Mouse (Mus musculus) liver, embryonic 14 days (tissue): ENCODE measurements around the gene Gimap4. TPM values are rescaled to one million over a fixed set of nuclear protein-coding genes. Genes with fewer than 3 reads are reported as not detected.

Source experiments
- polyA plus RNA-seq: library from polyadenylated mRNA; depleted of rRNA; stranded (reverse); fragments of >200 nt; gene quantifications from 2 replicates; pipeline ENCODE4 v1.2.3, GENCODE M21; 2012; rRNA removed

The Gimap4 gene
- 5.8 and 6.2 TPM in 2 replicates for polyA plus RNA-seq

GRCm38 (mm10) chr6:48684319-48684718 lies at the start of gene Gimap4:
Gene Gimap4, plus strand, starts transcription at chr6:48684549.

GRCm38 (mm10) chr6:48646995-48647394 lies 37.4 kb upstream of the Gimap4 start, which contains the start of gene Gimap8:
Gene Gimap8, plus strand, starts transcription at chr6:48647234.

GRCm38 (mm10) chr6:48675931-48676859 lies 8.2 kb upstream of the Gimap4 start, which contains the start of gene Gimap9:
Gene Gimap9, plus strand, starts transcription at chr6:48676129.

DNA sequence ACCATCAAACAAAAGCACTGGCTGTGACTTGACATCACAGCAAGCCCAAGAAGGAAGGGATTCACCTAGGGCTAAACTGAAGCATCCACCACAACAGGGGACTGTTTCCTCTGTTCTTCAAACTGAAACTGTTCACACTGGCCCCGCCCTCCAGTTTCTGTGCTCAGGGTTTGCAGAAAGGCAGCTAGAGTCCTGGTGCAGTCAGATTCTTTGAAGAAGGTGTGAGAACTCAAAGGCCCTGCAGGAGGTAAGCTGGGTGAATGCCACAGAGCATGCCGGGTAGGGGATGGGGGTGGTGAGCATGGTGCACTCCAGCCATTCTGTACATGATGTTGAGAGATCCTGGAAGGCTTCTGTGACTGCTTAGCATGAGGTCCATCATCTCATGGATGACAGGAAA lies 34.1 kb downstream of the Gimap4 start, which contains the start of the genes Gm28053 and Gimap7:
Gene Gm28053 (plus strand): TSS at position 153 of the 400 bp plus-strand sequence.
Gene Gimap7 (plus strand): TSS at position 167 of the 400 bp plus-strand sequence.

GRCm38 (mm10) chr6:48738961-48739779 lies 54.8 kb downstream of the Gimap4 start, which contains the start of gene Gimap1:
Gene Gimap1, plus strand, starts transcription at chr6:48739054.

Other genes with a start within 250 kb of the Gimap4 start
- 1.9 and 2.2 TPM in 2 replicates for gene Zfp467, start 238.7 kb upstream of the Gimap4 start, polyA plus RNA-seq
- 0.07 TPM in 2 replicates for gene Sspo, start 236.3 kb upstream of the Gimap4 start, polyA plus RNA-seq
- gene Atp6v0e2, start 146.9 kb upstream of the Gimap4 start, polyA plus RNA-seq: 0.75 and 0.96 TPM in 2 replicates
- gene Lrrc61, start 129.8 kb upstream of the Gimap4 start, polyA plus RNA-seq: 2.5 and 2.8 TPM in 2 replicates
- gene Rarres2, start 111.8 kb upstream of the Gimap4 start, polyA plus RNA-seq: 12.1 and 13.8 TPM in 2 replicates
- 0.41 TPM in 1 of 2 replicates, not detected in the other for gene Gm45021, start 94.9 kb upstream of the Gimap4 start, polyA plus RNA-seq
- gene Repin1, start 90.7 kb upstream of the Gimap4 start, polyA plus RNA-seq: 5.9 and 6.6 TPM in 2 replicates
- gene Gm44965, start 90.6 kb upstream of the Gimap4 start, polyA plus RNA-seq: not detected in 2 replicates
- gene Zfp775, start 82.5 kb upstream of the Gimap4 start, polyA plus RNA-seq: 0.93 and 1.00 TPM in 2 replicates
- gene AI854703, start 57.8 kb upstream of the Gimap4 start, polyA plus RNA-seq: 0.24 and 0.33 TPM in 2 replicates
- 1.4 and 1.7 TPM in 2 replicates for gene Gimap8, start 37.3 kb upstream of the Gimap4 start, polyA plus RNA-seq
- 8.1 and 8.4 TPM in 2 replicates for gene Gimap9, start 8.4 kb upstream of the Gimap4 start, polyA plus RNA-seq
- 4.6 and 5.2 TPM in 2 replicates for gene Gimap6, start 23.7 kb downstream of the Gimap4 start, polyA plus RNA-seq
- gene Gm28053, start 34.1 kb downstream of the Gimap4 start, polyA plus RNA-seq: 0.37 and 1.2 TPM in 2 replicates
- 0.06 TPM in 1 of 2 replicates, not detected in the other for gene Gimap7, start 34.1 kb downstream of the Gimap4 start, polyA plus RNA-seq
- 1.4 and 1.7 TPM in 2 replicates for gene Gimap1, start 54.5 kb downstream of the Gimap4 start, polyA plus RNA-seq
- 1.7 TPM in 2 replicates for gene Gimap5, start 61.6 kb downstream of the Gimap4 start, polyA plus RNA-seq
- gene Gimap3, start 86.3 kb downstream of the Gimap4 start, polyA plus RNA-seq: 0.05 TPM in 2 replicates
- 26.8 and 36.0 TPM in 2 replicates for gene Tmem176a, start 156.4 kb downstream of the Gimap4 start, polyA plus RNA-seq
- gene Tmem176b, start 156.9 kb downstream of the Gimap4 start, polyA plus RNA-seq: 97.3 and 116 TPM in 2 replicates
- gene Aoc1, start 188.3 kb downstream of the Gimap4 start, polyA plus RNA-seq: 0.03 TPM in 1 of 2 replicates, not detected in the other
- not detected in 2 replicates for gene 1600015I10Rik, start 245.3 kb downstream of the Gimap4 start, polyA plus RNA-seq